Mouse (Mus musculus): ENCODE results near the gene Dnase1l2.

GRCm38 (mm10) chr17:24488186-24488661 lies 45.3 kb upstream of the Dnase1l2 start, which contains the start of gene Caskin1:
- TF ChIP-seq CTCF (IDR thresholded peaks at IDR 0.05; ENCODE audit: low read depth) (no peak), EP300 (IDR thresholded peaks at IDR 0.05; ENCODE audit: low read depth) (no peak)
